Mouse (Mus musculus): ENCODE results near the gene Ssr1.

DNA sequence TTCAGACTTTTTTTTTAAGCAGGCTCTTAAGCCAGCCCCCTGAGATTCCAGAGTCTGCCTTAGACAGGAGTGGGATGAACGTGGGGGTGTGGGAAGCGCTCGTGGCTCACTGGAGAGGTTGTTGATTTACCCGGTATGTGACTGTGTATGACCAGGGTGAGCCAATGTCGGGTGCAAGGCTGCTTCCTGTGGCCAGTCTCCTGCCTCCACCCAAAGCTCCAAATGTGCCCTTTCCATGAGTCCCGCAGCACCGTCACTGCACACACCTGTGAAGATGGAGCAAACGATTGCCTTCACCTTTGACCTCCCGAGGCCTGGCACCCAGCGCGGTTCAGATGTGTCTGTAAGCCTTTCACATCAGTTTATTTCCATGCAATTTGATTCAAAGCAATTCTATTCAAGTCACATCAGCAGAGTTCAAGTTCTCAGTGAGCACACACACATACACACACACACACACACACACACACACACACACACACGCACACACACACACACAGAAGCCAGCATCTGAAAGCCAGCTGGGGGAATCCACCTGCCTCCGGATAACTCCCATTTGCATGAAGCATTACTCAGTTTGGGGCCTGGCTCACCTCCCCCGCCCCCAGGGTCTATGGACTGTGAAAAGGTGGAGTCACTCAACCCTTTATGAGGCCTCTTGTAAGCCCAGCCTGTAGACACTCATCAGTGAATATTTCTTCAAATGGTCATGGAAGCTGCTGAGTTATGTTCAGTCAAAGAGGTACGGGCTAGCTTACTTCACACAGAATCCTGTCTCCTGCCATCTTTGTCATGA is 27.6 kb downstream of the Ssr1 start:
- TF ChIP-seq FLI1 (IDR thresholded peaks at IDR 0.05; ENCODE audit: low read length) (no peak), GATA1 (IDR thresholded peaks at IDR 0.05; ENCODE audit: borderline replicate concordance, low read length) (no peak)

Measured in megakaryocyte, embryonic 14.5 days (primary cell).